In genomic region chr3:127395202-127395601, GRCm38 (mm10) we compare ENCODE assay signal across 9 mouse cellular contexts.
"Had no signal": no experiment of that assay in that cellular context is flagged by ENCODE, and none has a peak within 500 bp of the region (broad histone marks: within the 10 kb centered on the region; RNA-seq: fewer than 3 reads in every experiment).

No protein-coding gene starts in this region.

- ATAC-seq: liver, postnatal 0 days; midbrain, embryonic 15.5 days had no signal

- DNase-seq: kidney, adult 11 months; kidney, adult 9 months; kidney, postnatal 36 days; liver; liver, embryonic 13.5 days; liver, postnatal 0 days; lung, postnatal 14 days; thymus, postnatal 4 days had no signal
